Mouse (Mus musculus): ENCODE measurements around the gene H2al1k.
"Not testable (repeated sequence)": the region's sequence is repeated elsewhere in the genome, so short reads cannot be mapped to it uniquely, and the experiment has no call there.

Gene H2al1k

GRCm38 (mm10) chrX:9350327-9350726, at the start of gene H2al1k:
Gene H2al1k (plus strand): TSS chrX:9350627.
- not testable (repeated sequence) for DNase-seq

- DNase-seq: no peak
These were observed 47.6 kb upstream of the H2al1k start for GRCm38 (mm10) chrX:9302791-9303190.

- DNase-seq: no peak
These were observed 47.0 kb upstream of the H2al1k start for GRCm38 (mm10) chrX:9303455-9303854.

- DNase-seq: not testable (repeated sequence)
These were observed 34.0 kb upstream of the H2al1k start for GRCm38 (mm10) chrX:9316457-9316856.

- DNase-seq: not testable (repeated sequence)
These were observed 22.5 kb upstream of the H2al1k start for GRCm38 (mm10) chrX:9327954-9328353.

GRCm38 (mm10) chrX:9332366-9332962, 18.0 kb upstream of the H2al1k start:
- not testable (repeated sequence) for DNase-seq

- DNase-seq: peak; percentile 68
These were observed 17.4 kb upstream of the H2al1k start for GRCm38 (mm10) chrX:9333035-9333434.

GRCm38 (mm10) chrX:9334996-9335395, 15.4 kb upstream of the H2al1k start:
- not testable (repeated sequence) for DNase-seq

- DNase-seq: peak; percentile 7
These were observed 23.6 kb downstream of the H2al1k start for GRCm38 (mm10) chrX:9374012-9374411.

- not testable (repeated sequence) for DNase-seq
These were observed 25.5 kb downstream of the H2al1k start for GRCm38 (mm10) chrX:9375927-9376326.
